Mouse (Mus musculus) cerebellum, postnatal 36 days (tissue): Measurements from ENCODE around the gene Gm4312.
"Not testable (repeated sequence)": the region's sequence is repeated elsewhere in the genome, so short reads cannot be mapped to it uniquely, and the experiment has no call there.

Experiments
- DNase-seq, 2 experiments: peaks; one replicate each; pipeline ENCODE4 v3.0.0; 2021 to 2022; ENCODE audit warnings: mixed read lengths in 2 of 2

The Gm4312 gene

DNA sequence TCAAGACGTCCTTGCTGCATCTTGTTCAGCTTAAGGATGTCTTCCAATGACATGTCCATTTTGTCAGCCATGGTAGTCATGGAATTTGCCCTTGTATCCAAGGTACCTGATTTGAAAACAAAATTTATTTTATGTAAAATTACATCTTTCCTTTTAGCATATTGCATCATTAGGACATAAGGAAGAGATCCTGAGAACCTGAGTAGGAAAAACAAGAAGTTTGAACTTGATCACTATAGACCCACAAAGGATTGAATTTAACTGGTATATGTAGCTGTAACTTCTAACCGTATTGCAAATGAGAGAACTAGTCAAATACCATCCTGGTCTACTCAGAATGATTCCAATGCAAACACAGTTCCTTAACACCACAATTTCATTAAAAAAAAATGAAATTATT lies at the start of gene Gm4312:
Gene Gm4312 (minus strand): TSS at position 101 of the 400 bp plus-strand sequence.
- DNase-seq, result not testable (repeated sequence)

- no peak for DNase-seq
Measured at GRCm38 (mm10) chr10:100427592-100427991, 45.2 kb upstream of the Gm4312 start.

DNA sequence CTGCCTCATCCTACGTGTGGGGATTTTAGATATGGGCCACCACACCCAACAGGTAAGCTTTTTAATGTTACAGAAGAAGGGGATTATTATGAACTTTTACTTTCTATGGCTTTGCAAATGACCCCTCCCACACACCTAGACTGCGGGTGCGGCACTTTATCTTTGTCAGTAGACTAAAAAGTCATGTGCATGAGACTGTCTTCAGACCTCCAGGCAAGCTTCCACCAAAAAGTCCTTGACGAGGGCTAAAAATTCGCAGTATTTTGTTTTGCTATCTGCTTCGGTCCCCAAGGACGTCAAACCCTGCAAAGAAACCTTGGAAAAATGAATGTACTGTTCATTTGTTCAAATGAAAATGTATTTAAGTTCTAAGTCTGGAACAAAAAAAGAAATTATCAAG lies 33.2 kb upstream of the Gm4312 start:
- DNase-seq, result no peak

- DNase-seq, result not testable (repeated sequence)
Measured at GRCm38 (mm10) chr10:100402301-100402700, 19.9 kb upstream of the Gm4312 start.

GRCm38 (mm10) chr10:100361038-100361437 lies 21.3 kb downstream of the Gm4312 start, which contains the start of gene Gm4307:
Gene Gm4307, plus strand, starts transcription at chr10:100361338.
- DNase-seq, result not testable (repeated sequence)

- DNase-seq, result peak in 1 of 2 experiments; percentile 4
Measured at GRCm38 (mm10) chr10:100356841-100357240, 25.5 kb downstream of the Gm4312 start.

DNA sequence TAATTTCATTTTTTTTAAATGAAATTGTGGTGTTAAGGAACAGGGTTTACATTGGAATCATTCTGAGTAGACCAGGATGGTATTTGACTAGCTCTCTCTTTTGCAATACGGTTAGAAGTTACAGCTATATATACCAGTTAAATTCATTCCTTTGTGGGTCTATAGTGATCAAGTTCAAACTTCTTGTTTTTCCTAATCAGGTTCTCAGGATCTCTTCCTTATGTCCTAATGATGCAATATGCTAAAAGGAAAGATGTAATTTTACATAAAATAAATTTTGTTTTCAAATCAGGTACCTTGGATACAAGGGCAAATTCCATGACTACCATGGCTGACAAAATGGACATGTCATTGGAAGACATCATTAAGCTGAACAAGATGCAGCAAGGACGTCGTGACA lies 31.6 kb downstream of the Gm4312 start, which contains the start of gene Gm4305:
Gene Gm4305 (plus strand): TSS at position 301 of the 400 bp plus-strand sequence.
- DNase-seq, result not testable (repeated sequence)

GRCm38 (mm10) chr10:100345672-100346071 lies 36.7 kb downstream of the Gm4312 start, which contains the start of gene Gm4303:
Gene Gm4303, plus strand, starts transcription at chr10:100345972.
- DNase-seq, result not testable (repeated sequence)

DNA sequence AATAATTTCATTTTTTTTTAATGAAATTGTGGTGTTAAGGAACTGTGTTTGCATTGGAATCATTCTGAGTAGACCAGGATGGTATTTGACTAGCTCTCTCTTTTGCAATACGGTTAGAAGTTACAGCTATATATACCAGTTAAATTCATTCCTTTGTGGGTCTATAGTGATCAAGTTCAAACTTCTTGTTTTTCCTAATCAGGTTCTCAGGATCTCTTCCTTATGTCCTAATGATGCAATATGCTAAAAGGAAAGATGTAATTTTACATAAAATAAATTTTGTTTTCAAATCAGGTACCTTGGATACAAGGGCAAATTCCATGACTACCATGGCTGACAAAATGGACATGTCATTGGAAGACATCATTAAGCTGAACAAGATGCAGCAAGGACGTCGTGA lies 41.8 kb downstream of the Gm4312 start, which contains the start of gene Gm4302:
Gene Gm4302 (plus strand): TSS at position 301 of the 400 bp plus-strand sequence.
- DNase-seq, result not testable (repeated sequence)

- DNase-seq, result not testable (repeated sequence)
Measured at GRCm38 (mm10) chr10:100335376-100335775, 47.0 kb downstream of the Gm4312 start, which contains the start of gene Gm4301. Gene Gm4301, plus strand, starts transcription at chr10:100335676.
